ENCODE assay signal across 8 mouse cellular contexts in the genomic region with DNA sequence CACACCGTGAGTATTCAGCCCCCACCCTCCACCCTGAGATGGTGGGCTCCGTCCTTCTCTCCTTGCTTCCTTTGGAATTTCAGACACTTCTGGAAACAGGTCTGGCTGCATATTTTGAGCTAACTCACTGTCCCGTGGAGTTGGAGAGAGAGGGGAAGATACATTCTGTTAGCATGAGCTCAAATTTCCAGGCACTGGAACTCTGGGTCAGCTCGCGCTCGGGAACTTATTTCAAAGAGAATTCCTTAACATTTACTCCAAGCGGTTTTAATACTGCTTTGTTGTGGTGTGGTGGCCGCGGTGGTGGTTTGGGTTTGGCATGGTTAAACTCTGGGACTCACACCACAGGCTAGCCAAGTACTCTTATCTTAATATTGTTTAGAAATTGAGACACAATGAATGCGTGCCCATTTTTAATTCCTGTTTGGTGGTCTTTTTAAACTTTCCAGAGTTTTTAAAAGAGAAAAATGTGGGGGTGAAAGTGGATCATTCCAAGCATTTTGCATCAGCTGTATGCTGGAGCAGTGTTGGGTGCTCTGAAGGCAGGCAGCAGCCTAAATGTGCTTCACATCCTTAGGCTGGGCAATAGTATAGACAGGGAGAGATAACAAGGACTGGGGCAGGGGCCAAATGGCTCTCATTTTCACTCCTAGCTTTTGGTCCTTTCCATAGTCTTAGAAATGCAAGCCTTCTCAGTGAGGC.
DNase-seq lines count a peak whose midpoint lies in the region; ATAC-seq and TF ChIP-seq lines count a peak whose summit lies in the region.

No protein-coding gene starts in this region.

- H3K4me2 ChIP-seq in hindbrain, embryonic 12.5 days (replicated peaks), result peak overlapping the region; percentile 88
- peak overlapping the region; percentile 79 for H3K4me2 ChIP-seq in lung, postnatal 0 days (replicated peaks; ENCODE audit: low read depth, low read length)

- WGBS in hindbrain, embryonic 12.5 days, result 29% methylated on average over 10 of the region's 10 CpGs
- WGBS in lung, postnatal 0 days, result 1% methylated on average over 10 of the region's 10 CpGs

- peaks cover 13% of the 10 kb centered on the region for H3K4me1 ChIP-seq in brown adipose tissue, adult 24 weeks (ENCODE audit: control insufficient read depth, insufficient read depth, insufficient read length, low read length)
- peaks cover 15% of the 10 kb centered on the region for H3K4me1 ChIP-seq in hindbrain, embryonic 12.5 days
- no peaks in the 10 kb centered on the region for H3K4me1 ChIP-seq in lung, postnatal 0 days (ENCODE audit: insufficient read depth, low read depth, low read length)

- peak overlapping the region; percentile 77 for H3K27ac ChIP-seq in brown adipose tissue, adult 24 weeks (replicated peaks; ENCODE audit: low read depth, low read length)
- peak overlapping the region; percentile 80 for H3K27ac ChIP-seq in hindbrain, embryonic 12.5 days
- peak overlapping the region; percentile 71; the same call in 1 of the 2 replicates for H3K27ac ChIP-seq in lung, postnatal 0 days (ENCODE audit: low read length)

- no peak for ATAC-seq in hindbrain, embryonic 12.5 days (ENCODE audit: low FRiP score)
- peak; percentile 26 for ATAC-seq in lung, postnatal 0 days
- ATAC-seq in inflammation-experienced regulatory T-cells, adult 6 months, result no peak

- TF ChIP-seq EP300 in lung, postnatal 0 days (IDR thresholded peaks at IDR 0.05), result no peak

- H3K4me3 ChIP-seq in brown adipose tissue, adult 24 weeks (ENCODE audit: insufficient read depth, low read depth, low read length), result peak overlapping the region; percentile 85
- peak overlapping the region; percentile 39 for H3K4me3 ChIP-seq in hindbrain, embryonic 12.5 days
- H3K4me3 ChIP-seq in lung, postnatal 0 days (ENCODE audit: low read depth, low read length), result peak overlapping the region; percentile 35

- peaks cover 17% of the 10 kb centered on the region for H3K36me3 ChIP-seq in hindbrain, embryonic 12.5 days
- no peaks in the 10 kb centered on the region for H3K36me3 ChIP-seq in lung, postnatal 0 days (ENCODE audit: insufficient read depth, low read length)

- H3K27me3 ChIP-seq in hindbrain, embryonic 12.5 days, result peaks cover 15% of the 10 kb centered on the region
- no peaks in the 10 kb centered on the region for H3K27me3 ChIP-seq in lung, postnatal 0 days (replicated peaks; ENCODE audit: insufficient read depth, low read length)

- H3K9me3 ChIP-seq in hindbrain, embryonic 12.5 days (replicated peaks), result no peaks in the 10 kb centered on the region
- no peaks in the 10 kb centered on the region for H3K9me3 ChIP-seq in lung, postnatal 0 days (ENCODE audit: low read length)

- peak overlapping the region; percentile 64; the same call in 1 of the 2 replicates for H3K9ac ChIP-seq in hindbrain, embryonic 12.5 days
- H3K9ac ChIP-seq in lung, postnatal 0 days (replicated peaks; ENCODE audit: low read depth), result peak overlapping the region; percentile 19; the same call in 1 of the 2 replicates

- no peak for TF ChIP-seq CTCF in lung, postnatal 0 days (IDR thresholded peaks at IDR 0.05)

- DNase-seq in adrenal gland, postnatal 10 days, result peak; percentile 28
- DNase-seq in adrenal gland, adult 2 months, result no peak
- peak; percentile 58 for DNase-seq in lung, postnatal 0 days (ENCODE audit: low spot score)
- no peak for DNase-seq in cerebellum, postnatal 4 days (ENCODE audit: low spot score in 2 of 2)
- no peak for DNase-seq in cerebellum, postnatal 10 days

Comparison
In these comparisons a context has a peak if more than half of its experiments do, and no peak if none do; other contexts are left out.
1. DNase-seq: peak in adrenal gland, postnatal 10 days (single experiment) and lung, postnatal 0 days (single experiment); none in adrenal gland, adult 2 months (single experiment), cerebellum, postnatal 4 days (0 of 2) and cerebellum, postnatal 10 days (0 of 2).
2. H3K4me3 ChIP-seq: peak in every context shown above with its lines; median percentile 85 in brown adipose tissue, adult 24 weeks; 39 in hindbrain, embryonic 12.5 days; 35 in lung, postnatal 0 days.
3. Peak in every context shown above with its lines, with median percentiles within 50 percentile points of each other: H3K27ac ChIP-seq.